Mouse (Mus musculus) forebrain, embryonic 11.5 days (tissue): ENCODE data around the gene Npas1. TPM values are rescaled to one million over a fixed set of nuclear protein-coding genes. Genes with fewer than 3 reads are reported as not detected.

Experiments used
- ATAC-seq: fragments of 200-750 bp; cut with Nextera tagmentation; replicated peaks from 2 replicates; pipeline ENCODE4 v1.8.0; 2017; ENCODE audit warnings: moderate TSS enrichment; ENCODE audit not compliant: low FRiP score
- DNase-seq: peaks from one replicate; pipeline ENCODE4 v3.0.0-alpha.2; 2017; ENCODE audit warnings: low spot score
- H3K27ac ChIP-seq: fragments of 300-500 bp; sonication (generic); 2 replicates; pipeline ENCODE4 v1.5.1; 2014; ENCODE audit warnings: low read depth, low read length
- H3K27me3 ChIP-seq: fragments of 300-500 bp; sonication (generic); 2 replicates; pipeline ENCODE4 v1.6.1; 2014; ENCODE audit warnings: mild to moderate bottlenecking, low read length, mixed read lengths; ENCODE audit not compliant: control insufficient read depth, insufficient read depth
- H3K36me3 ChIP-seq: fragments of 300-500 bp; sonication (generic); 2 replicates; pipeline ENCODE4 v1.6.1; 2014; ENCODE audit warnings: mild to moderate bottlenecking, low read length, moderate library complexity, mixed read lengths; ENCODE audit not compliant: control insufficient read depth, insufficient read depth
- H3K4me1 ChIP-seq: fragments of 300-500 bp; sonication (generic); replicated peaks from 2 replicates; pipeline ENCODE4 v1.6.1; 2014; ENCODE audit warnings: low read length, mixed read lengths; ENCODE audit not compliant: control insufficient read depth, insufficient read depth
- H3K4me2 ChIP-seq: fragments of 300-500 bp; sonication (generic); 2 replicates; pipeline ENCODE4 v1.6.1; 2014; ENCODE audit warnings: low read depth, mild to moderate bottlenecking, low read length, moderate library complexity, mixed read lengths; ENCODE audit not compliant: severe bottlenecking
- H3K4me3 ChIP-seq: fragments of 300-500 bp; sonication (generic); 2 replicates; pipeline ENCODE4 v1.5.1; 2014; ENCODE audit warnings: low read depth, low read length
- H3K9ac ChIP-seq: fragments of 300-500 bp; sonication (generic); 2 replicates; pipeline ENCODE4 v1.6.1; 2014; ENCODE audit warnings: low read length
- H3K9me3 ChIP-seq: fragments of 300-500 bp; sonication (generic); 2 replicates; pipeline ENCODE4 v1.6.1; 2016; ENCODE audit warnings: low read length, mixed read lengths; ENCODE audit not compliant: control insufficient read depth
- WGBS: fragments of 180-500 bp; shearing (Covaris S2); extraction: QIAGEN DNeasy Blood & Tissue Kit; methylation state at CpG from one replicate; pipeline ENCODE4 v1.1.7; 2014; 5-methylcytosine and 5-hydroxymethylcytosine counted together
- polyA plus RNA-seq: library from polyadenylated mRNA; unstranded; fragments of >200 nt; fragmentation: Nextera tagmentation; extraction: Ambion mirVana; gene quantifications from 2 replicates; pipeline ENCODE4 v1.2.1, GENCODE M21; 2014

The Npas1 gene
- polyA plus RNA-seq: 0.55 and 0.63 TPM in 2 replicates

DNA sequence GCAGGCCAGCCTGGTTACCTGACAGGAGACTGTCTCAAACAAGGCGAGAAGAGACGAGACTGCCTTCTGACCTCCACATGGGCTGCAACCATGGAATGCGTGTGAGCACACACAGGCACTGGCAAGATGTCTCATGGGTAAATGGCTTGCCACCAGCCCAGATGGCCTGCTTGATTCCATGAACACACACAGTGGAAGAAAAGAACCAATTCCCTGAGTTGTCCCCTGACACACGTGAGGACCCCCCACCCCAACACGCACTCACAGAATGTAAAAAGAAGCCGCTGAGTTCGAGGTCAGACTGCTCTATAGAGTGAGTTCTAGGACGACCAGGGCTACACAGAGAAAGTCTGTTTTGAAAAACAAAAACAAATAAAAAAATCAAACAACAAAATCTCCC lies at the start of gene Npas1:
Gene Npas1 (minus strand): TSS at position 101 of the 400 bp plus-strand sequence.
- Histone ChIP-seq H3K36me3 (no peaks in the 10 kb centered on the region), H3K27ac (no peak within 1 kb of the TSS), H3K4me3 (peak within 1 kb of the TSS; percentile 26), H3K9ac (no peak within 1 kb of the TSS), H3K27me3 (peaks cover 49% of the 10 kb centered on the region), H3K9me3 (no peaks in the 10 kb centered on the region), H3K4me2 (peak within 1 kb of the TSS; percentile 51), H3K4me1 (peaks cover 9% of the 10 kb centered on the region)
- ATAC-seq (no peak), DNase-seq (no peak)
- WGBS: 91% methylated on average over 8 of the region's 8 CpGs

DNA sequence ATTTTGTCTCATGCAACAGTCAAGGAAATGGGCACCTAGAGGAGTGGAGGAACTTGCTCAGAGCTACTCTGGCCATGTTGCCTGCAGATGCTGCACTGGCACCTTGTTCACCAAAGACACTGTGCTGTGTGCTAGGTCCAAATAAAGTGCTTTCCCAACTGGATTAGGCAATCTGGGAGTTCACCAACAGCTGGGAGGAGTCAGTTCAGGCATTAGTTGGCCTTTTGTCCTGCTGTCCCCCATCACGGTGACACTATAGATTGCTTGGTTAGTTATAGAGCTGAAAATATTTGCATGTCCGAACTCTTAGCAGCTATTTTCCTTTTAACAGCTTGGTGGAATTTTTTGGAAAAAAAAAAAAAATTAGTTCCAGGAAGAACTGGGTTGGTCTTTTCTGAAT lies 48.5 kb upstream of the Npas1 start:
- Histone ChIP-seq H3K4me1 (no peaks in the 10 kb centered on the region), H3K9ac (no peak overlapping the region), H3K4me2 (no peak overlapping the region), H3K9me3 (no peaks in the 10 kb centered on the region), H3K4me3 (no peak overlapping the region), H3K27ac (no peak overlapping the region), H3K27me3 (no peaks in the 10 kb centered on the region), H3K36me3 (no peaks in the 10 kb centered on the region)
- no peak for ATAC-seq
- no peak for DNase-seq
- 88% methylated on average over 2 of the region's 2 CpGs for WGBS

DNA sequence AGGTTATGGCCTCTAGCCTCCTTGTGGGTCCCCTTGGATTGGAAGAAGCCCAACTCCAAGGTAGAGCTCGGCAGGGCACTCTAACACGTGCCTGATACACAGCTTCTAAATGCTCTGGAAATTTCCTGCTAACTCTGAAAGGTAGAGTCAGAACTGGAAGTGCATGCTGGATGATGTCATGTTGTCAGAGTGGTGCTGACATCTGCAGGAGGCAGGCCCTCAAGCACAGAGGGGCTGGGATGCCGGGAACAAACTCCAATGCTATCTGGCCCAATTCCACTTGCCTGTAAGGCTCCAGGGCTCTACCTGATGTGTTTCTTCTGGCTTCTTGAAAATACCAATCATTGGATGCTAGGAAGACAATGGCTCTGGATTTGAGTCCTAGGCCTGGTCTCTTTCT lies 47.9 kb upstream of the Npas1 start:
- no peak overlapping the region for H3K4me2 ChIP-seq
- no peaks in the 10 kb centered on the region for H3K9me3 ChIP-seq
- no peaks in the 10 kb centered on the region for H3K36me3 ChIP-seq
- no peak overlapping the region for H3K9ac ChIP-seq
- ATAC-seq (no peak), DNase-seq (no peak)
- 94% methylated on average over 3 of the region's 3 CpGs for whole genome bisulfite sequencing
- no peaks in the 10 kb centered on the region for H3K27me3 ChIP-seq
- no peak overlapping the region for H3K4me3 ChIP-seq
- H3K4me1 ChIP-seq: no peaks in the 10 kb centered on the region
- H3K27ac ChIP-seq: no peak overlapping the region

DNA sequence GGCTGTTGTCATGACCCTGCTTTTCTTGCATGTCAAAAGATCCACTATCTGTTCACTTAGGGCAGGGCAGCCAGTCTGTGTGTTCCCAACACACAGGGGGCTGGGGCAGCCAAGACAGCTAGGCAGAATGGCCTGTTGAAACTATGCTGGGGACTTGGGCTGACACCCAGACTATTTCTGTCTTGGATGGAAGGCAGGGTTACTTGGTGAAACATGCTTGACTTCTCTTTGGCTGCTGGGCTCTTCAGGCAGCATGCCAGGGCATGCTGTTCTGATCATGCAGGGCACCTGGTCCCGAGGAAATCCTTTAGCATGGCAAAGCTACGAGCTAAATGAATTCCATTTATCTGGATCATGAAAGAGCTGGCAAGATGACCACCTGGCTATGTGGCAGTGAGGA lies 46.8 kb upstream of the Npas1 start:
- Histone ChIP-seq H3K9me3 (no peaks in the 10 kb centered on the region), H3K9ac (no peak overlapping the region), H3K36me3 (no peaks in the 10 kb centered on the region), H3K27me3 (no peaks in the 10 kb centered on the region), H3K4me3 (no peak overlapping the region), H3K27ac (no peak overlapping the region), H3K4me2 (no peak overlapping the region), H3K4me1 (no peaks in the 10 kb centered on the region)
- WGBS: 88% methylated on average over 2 of the region's 2 CpGs
- DNase-seq (no peak), ATAC-seq (no peak)

DNA sequence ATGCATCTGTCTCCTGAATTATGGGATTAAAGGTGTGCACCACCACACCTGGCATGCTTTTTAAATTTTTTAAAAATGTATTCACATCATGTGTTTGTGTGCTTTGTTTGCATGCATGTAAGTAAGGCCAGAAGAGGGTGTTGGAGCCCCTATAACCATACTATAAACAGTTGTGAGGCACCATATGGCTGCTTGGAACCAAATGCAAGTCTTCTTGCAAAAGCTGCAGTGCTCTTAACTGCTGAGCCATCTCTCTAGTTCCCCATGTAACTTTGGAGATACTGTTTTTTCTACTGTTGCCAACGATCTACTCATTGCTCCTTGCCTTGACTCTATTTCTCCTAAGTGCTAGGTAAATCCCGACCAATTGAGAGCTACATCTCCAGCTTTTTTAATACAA lies 41.8 kb upstream of the Npas1 start:
- Histone ChIP-seq H3K27me3 (no peaks in the 10 kb centered on the region), H3K9me3 (no peaks in the 10 kb centered on the region), H3K27ac (no peak overlapping the region), H3K4me1 (no peaks in the 10 kb centered on the region), H3K4me3 (no peak overlapping the region), H3K36me3 (no peaks in the 10 kb centered on the region), H3K9ac (no peak overlapping the region), H3K4me2 (no peak overlapping the region)
- ATAC-seq (no peak), DNase-seq (no peak)
- 96% methylated on average over 2 of the region's 2 CpGs for WGBS

DNA sequence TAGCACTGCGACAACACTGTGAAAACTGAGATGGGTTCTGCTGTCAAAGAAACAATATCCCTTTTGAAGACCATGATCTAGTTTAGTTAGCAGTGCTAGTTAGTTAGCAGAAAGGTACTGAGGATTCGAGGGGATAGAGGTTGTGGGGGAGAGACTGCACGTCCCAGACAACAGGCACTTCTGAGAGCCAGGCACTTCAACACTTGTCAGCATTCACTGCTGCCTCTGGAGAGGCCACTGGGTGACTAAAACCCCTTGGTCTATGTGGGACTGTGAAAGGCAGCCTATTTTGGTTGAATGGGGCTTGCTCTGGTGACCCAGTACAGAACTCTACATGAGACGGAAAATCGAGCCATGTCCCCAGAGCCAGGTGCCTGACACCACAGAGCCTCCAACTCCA lies 39.7 kb upstream of the Npas1 start:
- Histone ChIP-seq H3K9ac (no peak overlapping the region), H3K27ac (no peak overlapping the region), H3K9me3 (no peaks in the 10 kb centered on the region), H3K27me3 (no peaks in the 10 kb centered on the region), H3K4me1 (no peaks in the 10 kb centered on the region), H3K4me3 (no peak overlapping the region), H3K36me3 (no peaks in the 10 kb centered on the region), H3K4me2 (no peak overlapping the region)
- ATAC-seq (no peak), DNase-seq (no peak)
- WGBS: 97% methylated on average over 5 of the region's 5 CpGs

DNA sequence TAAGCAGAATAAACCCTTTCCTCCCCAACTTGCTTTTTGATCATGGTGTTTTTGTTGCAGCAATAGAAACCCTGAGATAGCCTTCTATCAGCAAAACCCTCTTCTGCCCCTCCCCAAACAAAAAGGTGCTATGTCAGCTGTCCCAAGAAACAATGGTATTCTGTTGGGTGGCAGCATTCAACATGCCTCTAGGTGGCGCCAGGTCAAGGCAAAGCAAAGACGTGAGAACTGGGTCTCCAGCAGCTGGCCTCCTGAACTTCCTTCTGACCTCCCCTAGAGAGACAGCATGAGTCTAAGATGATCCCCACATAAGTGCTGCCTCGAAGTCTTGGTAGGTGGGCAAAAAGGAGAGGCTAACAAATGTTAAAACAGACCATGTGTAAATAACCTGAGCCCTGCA lies 29.8 kb upstream of the Npas1 start:
- 0 out of 2 replicates have a peak, but pooled peaks have one; percentile 24 for ATAC-seq
- no peak overlapping the region for H3K4me3 ChIP-seq
- H3K4me1 ChIP-seq: no peaks in the 10 kb centered on the region
- DNase-seq: peak; percentile 60
- peaks cover 7% of the 10 kb centered on the region for H3K36me3 ChIP-seq
- 29% methylated on average over 3 of the region's 3 CpGs for WGBS
- H3K27ac ChIP-seq: no peak overlapping the region
- H3K9me3 ChIP-seq: no peaks in the 10 kb centered on the region
- no peak overlapping the region for H3K9ac ChIP-seq
- no peak overlapping the region for H3K4me2 ChIP-seq
- no peaks in the 10 kb centered on the region for H3K27me3 ChIP-seq

DNA sequence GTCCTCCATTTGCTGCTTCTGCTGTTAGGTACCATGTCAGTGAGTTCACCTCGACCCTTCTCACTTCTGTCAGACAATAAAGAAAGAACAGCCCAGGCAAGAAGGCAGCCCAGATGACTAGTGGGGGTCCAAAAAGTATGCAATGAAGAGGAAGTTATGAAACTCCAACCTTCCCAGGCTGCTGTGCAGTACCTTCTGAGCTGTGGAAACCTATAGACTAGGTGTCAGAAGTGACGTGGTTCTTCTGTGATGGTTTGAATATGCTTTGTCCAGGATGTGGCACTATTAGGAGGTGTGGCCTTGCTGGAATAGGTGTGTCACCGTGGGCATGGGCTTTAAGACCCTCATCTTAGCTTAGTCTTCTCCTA lies 27.7 kb upstream of the Npas1 start:
- 91% methylated on average over 3 of the region's 3 CpGs for WGBS
- Histone ChIP-seq H3K4me2 (no peak overlapping the region), H3K27me3 (no peaks in the 10 kb centered on the region), H3K9ac (no peak overlapping the region), H3K9me3 (no peaks in the 10 kb centered on the region), H3K36me3 (peaks cover 2% of the 10 kb centered on the region; the same call in 1 of the 2 replicates), H3K27ac (no peak overlapping the region), H3K4me3 (no peak overlapping the region), H3K4me1 (no peaks in the 10 kb centered on the region)
- ATAC-seq (no peak), DNase-seq (no peak)

DNA sequence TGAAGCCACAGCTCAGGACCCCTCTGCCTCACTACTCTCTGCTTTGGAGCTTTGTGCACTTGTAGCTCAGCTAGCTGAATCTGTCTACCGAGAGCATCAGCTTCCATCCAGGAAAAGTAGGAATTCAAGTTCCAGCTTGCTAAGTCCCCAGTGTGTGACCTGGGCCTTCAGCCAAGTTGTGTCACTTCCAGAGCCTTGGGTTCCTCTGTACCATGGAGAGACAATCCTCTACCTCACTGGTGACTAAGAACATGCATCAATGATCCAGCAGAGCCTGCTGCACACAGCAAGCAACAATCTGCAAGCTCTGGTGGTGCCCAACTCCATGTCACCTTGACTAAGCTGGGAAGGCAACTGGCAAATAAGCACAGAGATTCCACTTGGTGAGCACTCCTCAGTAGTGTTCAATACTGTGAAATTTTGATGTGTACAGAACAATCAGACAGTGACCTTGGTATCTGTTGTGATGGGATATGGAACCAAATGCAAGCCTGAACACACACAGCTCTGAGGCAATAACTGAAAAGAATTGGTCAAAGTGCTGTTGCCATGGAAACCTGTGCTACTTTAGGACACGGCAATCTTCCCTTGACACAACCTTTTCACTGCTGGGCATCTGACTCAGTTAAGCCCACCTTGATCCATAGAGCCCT lies 27.2 kb upstream of the Npas1 start:
- no peak for ATAC-seq
- no peak overlapping the region for H3K4me3 ChIP-seq
- no peaks in the 10 kb centered on the region for H3K9me3 ChIP-seq
- 75% methylated on average over 2 of the region's 2 CpGs for WGBS
- H3K4me1 ChIP-seq: no peaks in the 10 kb centered on the region
- H3K27ac ChIP-seq: no peak overlapping the region
- no peak overlapping the region for H3K9ac ChIP-seq
- DNase-seq: no peak
- H3K4me2 ChIP-seq: no peak overlapping the region
- no peaks in the 10 kb centered on the region for H3K27me3 ChIP-seq
- H3K36me3 ChIP-seq: peaks cover 2% of the 10 kb centered on the region; the same call in 1 of the 2 replicates
